Mouse (Mus musculus) cerebellum, adult 2 months (tissue): ENCODE results near the gene Hsd17b2.

Source experiments
- CTCF ChIP-seq: fragments of 200-500 bp; IDR thresholded peaks from 2 replicates; pipeline ENCODE4 v1.5.1; 2011; ENCODE audit warnings: low read depth, mild to moderate bottlenecking, control low read depth, low read length, moderate library complexity, borderline replicate concordance; ENCODE audit not compliant: insufficient read depth
- POLR2A ChIP-seq: fragments of 200-500 bp; IDR thresholded peaks from 2 replicates; pipeline ENCODE4 v1.6.1; 2011; ENCODE audit warnings: low read length, control low read depth, borderline replicate concordance; ENCODE audit not compliant: insufficient read depth

- TF ChIP-seq POLR2A (no peak), CTCF (no peak)
Measured at GRCm38 (mm10) chr8:117762776-117763175, 61.1 kb downstream of the Hsd17b2 start.
